Mouse (Mus musculus) small intestine, adult 2 months (tissue): ENCODE measurements around the gene Gapvd1. TPM values are rescaled to one million over a fixed set of nuclear protein-coding genes. Genes with fewer than 3 reads are reported as not detected.

Source experiments
- H3K27ac ChIP-seq: fragments of 200-500 bp; 2 replicates; pipeline ENCODE4 v1.5.1; 2012; ENCODE audit warnings: low read depth, low read length, control low read depth, inconsistent platforms; ENCODE audit not compliant: insufficient read depth
- H3K27me3 ChIP-seq: fragments of 200-500 bp; 2 replicates; pipeline ENCODE4 v1.6.1; 2012; ENCODE audit warnings: mild to moderate bottlenecking, moderate library complexity, low read length, inconsistent platforms; ENCODE audit not compliant: control insufficient read depth, insufficient read depth
- H3K36me3 ChIP-seq: fragments of 200-500 bp; 2 replicates; pipeline ENCODE4 v1.6.1; 2012; ENCODE audit warnings: mild to moderate bottlenecking, low read length, control low read depth, inconsistent platforms; ENCODE audit not compliant: control insufficient read depth, insufficient read depth
- H3K4me1 ChIP-seq: fragments of 200-500 bp; 2 replicates; pipeline ENCODE4 v1.6.1; 2012; ENCODE audit warnings: low read length, inconsistent platforms, mixed read lengths; ENCODE audit not compliant: control insufficient read depth, insufficient read depth, insufficient read length
- H3K4me3 ChIP-seq: fragments of 200-500 bp; 2 replicates; pipeline ENCODE4 v1.5.1; 2012; ENCODE audit warnings: low read depth, mild to moderate bottlenecking, control low read depth, inconsistent platforms, low read length, moderate library complexity
- CTCF ChIP-seq: fragments of 200-500 bp; IDR thresholded peaks from 2 replicates; pipeline ENCODE4 v1.5.1; 2012; ENCODE audit warnings: low read depth, mild to moderate bottlenecking, control low read depth, inconsistent platforms, low read length, moderate library complexity, mixed read lengths; ENCODE audit not compliant: insufficient replicate concordance, insufficient read length; ENCODE audit errors: extremely low read depth
- POLR2A ChIP-seq: fragments of 200-500 bp; IDR thresholded peaks from 2 replicates; pipeline ENCODE4 v1.6.1; 2012; ENCODE audit warnings: low read depth, mild to moderate bottlenecking, control low read depth, inconsistent platforms, low read length, moderate library complexity
- WGBS: fragments of 180-500 bp; shearing (Covaris S2); methylation state at CpG from one replicate; pipeline ENCODE4 v1.1.7; 2018; 5-methylcytosine and 5-hydroxymethylcytosine counted together
- polyA plus RNA-seq: library from polyadenylated mRNA; depleted of rRNA; stranded (reverse); fragments of >200 nt; gene quantifications from 2 replicates; pipeline ENCODE4 v1.2.3, GENCODE M21; 2012

The Gapvd1 gene
- polyA plus RNA-seq, 1 experiment, result 7.3 TPM

DNA sequence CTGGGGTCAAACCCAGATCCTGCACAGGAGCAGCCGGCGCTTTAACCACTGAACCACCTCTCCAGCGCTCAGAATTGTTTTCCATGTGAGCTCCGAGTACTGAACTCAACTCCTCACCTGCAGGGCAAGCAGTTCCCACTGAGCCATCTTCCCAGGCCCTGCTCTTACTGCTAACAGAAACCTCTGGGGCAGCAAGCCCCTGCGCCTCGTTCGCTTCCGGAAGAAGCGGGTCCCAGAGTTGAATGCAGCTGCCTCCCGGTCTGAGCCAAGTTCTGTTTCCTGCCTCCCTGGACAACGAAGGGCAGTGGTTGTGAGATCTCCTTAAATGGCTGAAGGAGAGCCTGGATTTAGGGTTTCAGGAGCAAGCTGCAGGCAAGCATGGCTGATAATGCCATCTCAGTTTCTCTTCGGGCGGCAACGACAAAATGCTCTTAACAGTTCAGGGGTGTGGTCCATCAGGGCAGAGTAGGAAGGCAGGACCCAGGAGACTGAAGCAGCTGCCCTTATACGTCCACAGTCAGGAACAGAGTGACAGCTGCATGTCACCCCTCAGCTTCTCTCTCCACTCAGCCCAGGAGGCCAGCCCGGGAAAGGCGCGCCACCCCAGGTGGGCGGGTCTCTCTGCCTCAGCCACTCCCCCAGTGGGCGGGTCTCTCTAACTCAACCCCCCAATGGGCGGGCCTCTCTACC, 109.0 kb downstream of the Gapvd1 start:
- 6% methylated on average over 21 of the region's 21 CpGs for WGBS
- 0 out of 2 replicates have a peak, but pooled peaks cover 6% of the 10 kb centered on the region for H3K4me1 ChIP-seq
- TF ChIP-seq CTCF (no peak), POLR2A (no peak)
- H3K36me3 ChIP-seq, result no peaks in the 10 kb centered on the region
- H3K27ac ChIP-seq, result no peak overlapping the region
- H3K27me3 ChIP-seq, result peaks cover 3% of the 10 kb centered on the region; the same call in 1 of the 2 replicates
- H3K4me3 ChIP-seq, result peak overlapping the region; percentile 55

DNA sequence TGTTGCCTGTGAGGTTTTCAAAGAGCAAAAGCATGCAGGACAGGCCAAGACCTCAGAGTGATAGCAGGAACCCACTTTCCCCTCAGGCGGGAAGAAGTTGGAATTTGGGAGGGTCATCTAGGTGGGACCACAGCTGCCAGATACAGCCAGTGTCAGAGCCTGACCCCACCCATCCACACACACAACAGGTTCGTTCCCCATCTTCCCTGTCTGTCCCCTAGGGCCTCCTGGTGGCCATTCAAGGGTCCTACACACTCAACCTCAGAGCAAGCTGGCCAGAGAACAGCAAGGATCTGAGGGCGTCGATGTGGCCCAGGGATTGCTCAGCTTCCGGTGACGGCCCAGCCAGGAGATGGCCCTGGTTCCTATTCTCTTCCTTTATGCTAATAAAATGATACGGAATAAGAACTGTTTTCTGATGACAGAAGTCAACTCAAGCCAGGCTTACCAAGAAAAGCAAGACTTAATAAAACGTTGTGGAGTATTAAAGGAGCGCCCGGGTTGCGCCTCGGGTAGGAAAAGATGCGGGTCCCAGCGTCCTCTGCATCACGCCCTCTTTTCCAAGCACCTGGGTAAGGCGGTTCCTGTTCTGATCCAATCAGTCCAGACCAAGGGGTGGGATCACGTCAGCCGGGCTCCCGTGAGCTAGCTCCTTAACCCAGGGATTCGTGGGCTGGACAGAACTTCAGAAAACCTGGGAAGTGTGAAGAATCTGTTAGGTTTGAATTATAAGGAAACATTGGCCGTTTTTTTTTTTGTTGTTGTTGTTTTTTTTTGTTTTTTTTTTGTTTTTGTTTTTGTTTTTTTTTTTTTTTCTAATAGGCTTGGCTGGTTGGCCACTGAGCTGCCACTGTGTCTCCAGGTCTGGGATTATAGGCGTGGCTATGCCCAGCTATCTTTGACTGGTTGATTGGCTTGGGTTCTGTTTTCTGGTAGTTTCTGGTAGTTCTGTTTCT, 110.2 kb downstream of the Gapvd1 start:
- 62% methylated on average over 22 of the region's 22 CpGs for WGBS
- Histone ChIP-seq H3K36me3 (no peaks in the 10 kb centered on the region), H3K4me1 (0 out of 2 replicates have a peak, but pooled peaks cover 6% of the 10 kb centered on the region), H3K27ac (no peak overlapping the region), H3K27me3 (peaks cover 3% of the 10 kb centered on the region; the same call in 1 of the 2 replicates), H3K4me3 (no peak overlapping the region)
- TF ChIP-seq POLR2A (no peak), CTCF (peak; percentile 45; the same call in 1 of the 2 replicates)

DNA sequence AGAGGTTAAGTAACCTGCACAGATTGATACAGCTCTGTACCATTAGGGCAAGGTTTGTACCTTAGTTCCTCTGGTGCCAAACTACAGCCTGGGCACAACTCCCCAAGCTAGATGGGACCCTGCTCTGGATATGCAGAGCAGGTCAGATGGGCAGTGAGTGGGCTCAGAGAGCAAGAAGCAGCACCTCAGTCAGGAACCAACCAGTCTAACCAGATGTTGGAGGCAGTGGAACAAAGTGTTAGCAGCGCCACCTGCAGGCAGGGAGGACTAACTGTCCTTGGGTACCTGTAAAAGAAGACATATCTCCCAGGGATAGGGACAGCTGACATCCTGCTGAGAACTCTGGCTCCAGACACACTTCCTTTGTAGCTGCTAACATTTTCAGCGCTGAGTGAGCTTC, 112.7 kb downstream of the Gapvd1 start:
- TF ChIP-seq CTCF, result peak; percentile 64; the same call in 1 of the 2 replicates
- 0 out of 2 replicates have a peak, but pooled peaks have one; percentile 23 for TF ChIP-seq POLR2A
- H3K4me3 ChIP-seq, result no peak overlapping the region
- H3K36me3 ChIP-seq, result no peaks in the 10 kb centered on the region
- H3K27me3 ChIP-seq, result peaks cover 2% of the 10 kb centered on the region; the same call in 1 of the 2 replicates
- no peak overlapping the region for H3K27ac ChIP-seq
- 0 out of 2 replicates have a peak, but pooled peaks cover 10% of the 10 kb centered on the region for H3K4me1 ChIP-seq
- WGBS, result 46% methylated on average over 2 of the region's 2 CpGs

DNA sequence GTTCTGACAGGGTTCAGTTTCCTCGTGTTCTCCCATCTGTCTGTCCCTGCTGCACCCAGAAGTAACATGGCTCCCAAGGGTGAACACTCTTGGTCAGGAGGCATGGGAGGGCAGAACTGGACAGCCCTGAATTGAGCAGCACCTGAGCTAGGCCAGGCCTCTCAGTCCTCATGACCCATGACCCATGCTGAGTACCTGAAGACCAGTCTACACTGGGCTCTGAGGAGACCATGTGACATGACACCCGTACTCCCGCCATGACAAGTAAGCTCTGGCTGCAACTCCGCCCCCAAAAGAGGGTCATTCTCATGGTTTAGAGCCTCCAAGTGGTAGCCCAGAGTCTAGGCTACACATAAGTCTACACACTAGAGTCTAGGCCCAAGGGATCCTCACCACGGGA, 115.3 kb downstream of the Gapvd1 start:
- H3K36me3 ChIP-seq, result no peaks in the 10 kb centered on the region
- WGBS, result 62% methylated on average over 5 of the region's 5 CpGs
- H3K4me1 ChIP-seq, result 0 out of 2 replicates have a peak, but pooled peaks cover 4% of the 10 kb centered on the region
- H3K27me3 ChIP-seq, result no peaks in the 10 kb centered on the region
- no peak overlapping the region for H3K27ac ChIP-seq
- no peak for TF ChIP-seq CTCF
- no peak for TF ChIP-seq POLR2A
- H3K4me3 ChIP-seq, result no peak overlapping the region

DNA sequence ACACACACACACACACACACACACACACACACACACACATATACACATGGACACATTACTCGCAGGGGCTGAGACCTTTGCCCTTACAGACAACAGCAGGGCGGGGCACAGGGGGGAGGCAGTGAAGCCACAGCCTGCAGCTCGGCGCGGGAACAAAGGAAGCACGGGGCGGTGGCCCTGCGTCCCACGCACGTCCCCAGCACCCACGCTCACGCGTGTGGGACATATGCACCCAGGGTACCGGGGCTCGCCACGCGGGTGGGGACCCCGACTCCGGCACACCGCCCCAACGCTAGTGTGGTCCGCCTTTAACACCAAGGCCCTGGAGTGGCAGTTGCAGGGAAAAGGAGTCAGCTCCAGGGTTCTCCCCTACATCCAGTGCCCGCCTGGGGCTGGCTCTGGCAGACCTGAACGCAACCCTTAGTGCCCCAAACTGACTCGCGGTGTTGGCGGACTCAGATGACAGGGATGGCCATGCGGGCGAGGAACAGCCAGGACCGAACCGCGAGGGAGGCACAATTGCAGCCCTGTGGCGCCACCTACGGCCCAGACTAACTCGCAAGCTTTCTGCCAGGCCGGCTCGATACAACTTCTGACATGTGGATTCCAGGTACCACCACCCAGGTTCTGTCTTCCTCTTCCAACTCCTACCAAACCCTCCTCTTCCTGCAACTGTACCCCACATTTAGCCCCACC, 115.9 kb downstream of the Gapvd1 start:
- WGBS, result 10% methylated on average over 37 of the region's 37 CpGs
- peak overlapping the region; percentile 48 for H3K4me3 ChIP-seq
- no peaks in the 10 kb centered on the region for H3K27me3 ChIP-seq
- H3K4me1 ChIP-seq, result 0 out of 2 replicates have a peak, but pooled peaks cover 4% of the 10 kb centered on the region
- no peaks in the 10 kb centered on the region for H3K36me3 ChIP-seq
- H3K27ac ChIP-seq, result no peak overlapping the region
- TF ChIP-seq POLR2A (no peak), CTCF (peak; percentile 83)

DNA sequence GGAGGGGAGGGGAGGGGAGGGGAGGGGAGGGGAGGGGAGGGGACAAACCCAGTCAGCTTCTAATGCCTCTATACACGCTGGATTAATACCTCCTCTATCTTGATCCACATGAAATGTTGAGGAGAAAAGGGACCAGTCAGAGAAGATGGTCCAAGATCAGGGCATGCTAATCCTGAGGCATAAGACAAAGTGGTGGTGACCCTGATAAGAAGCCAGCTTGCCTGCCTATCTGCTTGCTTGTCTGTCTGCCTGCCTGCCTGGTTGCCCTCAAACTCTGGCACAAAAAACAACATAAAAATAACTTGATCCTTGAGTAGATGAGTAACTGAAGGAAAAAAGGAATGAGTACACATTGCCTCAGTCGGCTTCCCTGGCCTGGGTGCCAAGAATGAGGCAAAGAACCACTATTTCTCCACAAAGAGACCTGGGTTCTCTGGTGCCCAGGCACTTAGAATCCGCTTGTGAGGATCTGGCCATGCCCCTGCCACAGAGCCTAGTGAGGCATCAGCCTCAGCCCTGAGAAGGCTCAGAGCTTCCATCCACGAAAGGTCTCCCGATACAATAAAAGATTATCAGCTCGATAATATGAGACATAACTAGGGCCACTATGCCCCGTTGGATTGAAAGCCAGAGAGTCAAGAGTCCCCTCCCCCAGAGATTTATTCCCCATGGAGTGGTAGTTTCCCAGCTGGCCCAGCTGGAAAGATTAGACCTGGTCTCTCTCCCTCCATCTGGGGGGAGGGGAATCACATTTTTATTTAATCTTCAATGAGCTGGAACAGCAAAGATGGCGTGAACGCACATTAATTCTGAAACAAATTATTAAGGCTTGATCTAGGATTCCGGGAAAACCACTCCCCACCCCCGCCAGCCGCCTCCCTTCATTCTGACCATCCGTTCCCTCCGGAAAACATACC, 119.5 kb downstream of the Gapvd1 start:
- 71% methylated on average over 14 of the region's 14 CpGs for WGBS
- Histone ChIP-seq H3K27ac (no peak overlapping the region), H3K4me3 (no peak overlapping the region), H3K36me3 (no peaks in the 10 kb centered on the region), H3K27me3 (no peaks in the 10 kb centered on the region), H3K4me1 (0 out of 2 replicates have a peak, but pooled peaks cover 4% of the 10 kb centered on the region)
- TF ChIP-seq POLR2A (no peak), CTCF (no peak)
